Comparison of ENCODE assay signal across 8 mouse cellular contexts in the genomic region with DNA sequence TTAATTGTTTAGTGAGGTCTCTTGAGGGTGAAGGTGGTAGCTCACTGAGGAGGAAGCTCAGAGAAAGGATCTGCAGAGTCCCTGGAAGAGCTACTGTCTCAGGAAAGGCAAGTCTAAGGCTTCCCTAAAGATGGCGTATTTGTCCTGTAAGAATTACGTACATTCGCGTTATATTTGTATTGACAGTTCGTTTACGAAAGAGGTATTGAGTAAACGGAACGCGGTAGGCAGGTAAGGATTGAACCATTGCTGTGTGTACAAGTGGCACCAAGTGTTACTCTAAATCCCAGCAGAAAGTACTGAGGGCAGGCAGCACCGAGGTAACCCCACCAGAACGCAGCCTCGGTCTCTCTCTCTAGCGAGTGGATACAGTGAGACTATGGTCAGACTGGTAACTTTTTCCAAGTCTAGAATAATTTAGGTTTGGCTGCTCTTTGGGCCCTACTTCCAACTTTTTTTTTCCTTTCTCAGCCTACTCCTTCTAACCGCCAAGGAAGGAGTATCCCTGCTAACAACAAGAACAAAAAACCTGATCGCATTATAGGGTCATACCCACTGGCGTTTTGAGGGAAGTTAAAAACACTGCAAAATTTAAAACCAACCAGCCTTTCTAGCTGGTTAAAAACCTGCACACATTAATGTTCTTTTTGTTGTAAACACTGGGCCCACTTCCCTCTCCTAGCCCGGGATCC. TPM values are rescaled to one million over a fixed set of nuclear protein-coding genes. Genes with fewer than 3 reads are reported as not detected.
A peak's percentile ranks its signal among the peaks of the same experiment; 100 is the strongest.
DNase-seq lines count a peak whose midpoint lies in the region; ATAC-seq and TF ChIP-seq lines count a peak whose summit lies in the region.

Rdx (plus strand) TSS at position 45 of the 692 bp plus-strand sequence.

- no peaks in the 10 kb centered on the region for H3K27me3 ChIP-seq in MEL (ENCODE audit: control insufficient read depth in 1 of 2, insufficient read depth in 2 of 2, low read length in 2 of 2)
- H3K27me3 ChIP-seq in embryonic facial prominence, embryonic 11.5 days (ENCODE audit: control insufficient read depth, insufficient read depth, low read length) = no peaks in the 10 kb centered on the region
- no peaks in the 10 kb centered on the region for H3K27me3 ChIP-seq in liver, embryonic 13.5 days

- WGBS in embryonic facial prominence, embryonic 11.5 days = 3% methylated on average over 17 of the region's 17 CpGs
- WGBS in liver, embryonic 13.5 days (ENCODE audit: insufficient replicate concordance) = 7% methylated on average over 17 of the region's 17 CpGs

- H3K4me2 ChIP-seq in embryonic facial prominence, embryonic 11.5 days (ENCODE audit: low read depth, low read length) = peak within 1 kb of the TSS; percentile 58
- H3K4me2 ChIP-seq in liver, embryonic 13.5 days = peak within 1 kb of the TSS; percentile 89

- TF ChIP-seq CTCF in MEL (IDR thresholded peaks at IDR 0.05 in 2 of 3, conservative IDR thresholded peaks at IDR 0.05 in 1 of 3; ENCODE audit: control insufficient read depth in 1 of 3, insufficient read depth in 1 of 3, low read depth in 2 of 3, low read length in 3 of 3, poor library complexity in 1 of 3, severe bottlenecking in 1 of 3) = no peak; a peak in 1 of 6 replicates

- TF ChIP-seq POLR2A in MEL (IDR thresholded peaks at IDR 0.05; ENCODE audit: control insufficient read depth in 1 of 2, insufficient read depth in 1 of 2, low read depth in 1 of 2, low read length in 2 of 2, poor library complexity in 1 of 2) = no peak

- peaks cover 11 to 15% of the 10 kb centered on the region in 2 experiments for H3K4me1 ChIP-seq in MEL (ENCODE audit: control insufficient read depth in 1 of 2, insufficient read depth in 2 of 2, low read length in 2 of 2)
- H3K4me1 ChIP-seq in embryonic facial prominence, embryonic 11.5 days (ENCODE audit: control insufficient read depth, insufficient read depth, low read length) = no peaks in the 10 kb centered on the region; the same call in 1 of the 2 replicates
- peaks cover 39% of the 10 kb centered on the region for H3K4me1 ChIP-seq in liver, embryonic 13.5 days (replicated peaks)

- peak within 1 kb of the TSS; percentile 87 to 93 for H3K4me3 ChIP-seq in MEL (ENCODE audit: control insufficient read depth in 1 of 2, insufficient read depth in 1 of 2, low read depth in 2 of 2, low read length in 2 of 2)
- peak within 1 kb of the TSS; percentile 96 for H3K4me3 ChIP-seq in embryonic facial prominence, embryonic 11.5 days (ENCODE audit: low read depth, low read length)
- H3K4me3 ChIP-seq in liver, embryonic 13.5 days (replicated peaks) = peak within 1 kb of the TSS; percentile 95

- peak; percentile 19; the same call in 1 of the 2 replicates for ATAC-seq in embryonic facial prominence, embryonic 11.5 days (replicated peaks; ENCODE audit: insufficient number of reproducible peaks, low FRiP score, low TSS enrichment, low read depth)
- ATAC-seq in liver, embryonic 13.5 days (ENCODE audit: low read depth) = no peak
- no peak for ATAC-seq in neutrophil, adult 5-6 weeks (ENCODE audit: extremely low read depth, insufficient number of reproducible peaks, low FRiP score, poor library complexity, severe bottlenecking)

- no peaks in the 10 kb centered on the region for H3K9me3 ChIP-seq in MEL (replicated peaks; ENCODE audit: insufficient read depth, low read length)
- H3K9me3 ChIP-seq in embryonic facial prominence, embryonic 11.5 days (replicated peaks; ENCODE audit: control insufficient read depth, low read length) = no peaks in the 10 kb centered on the region
- no peaks in the 10 kb centered on the region for H3K9me3 ChIP-seq in liver, embryonic 13.5 days (replicated peaks)

- H3K79me2 ChIP-seq in MEL (ENCODE audit: control insufficient read depth, insufficient read depth, low read length, poor library complexity) = peaks cover 43% of the 10 kb centered on the region

- no peak for TF ChIP-seq RAD21 in MEL (IDR thresholded peaks at IDR 0.05; ENCODE audit: low read depth, low read length)

- DNase-seq in B cell, adult 2 months = peak; percentile 15 to 27
- no peak for DNase-seq in MEL (ENCODE audit: low read depth, low spot score)
- DNase-seq in embryonic facial prominence, embryonic 11.5 days (ENCODE audit: low spot score) = peak; percentile 33
- peak in 1 of 2 experiments; percentile 62 for DNase-seq in heart, adult 18-20 months
- DNase-seq in kidney, adult 18-20 months = peak; percentile 66
- DNase-seq in liver, embryonic 13.5 days = peak; percentile 7
- DNase-seq in right cerebral cortex, postnatal 25 days = no peak

- H3K36me3 ChIP-seq in MEL (ENCODE audit: control insufficient read depth in 1 of 2, insufficient read depth in 2 of 2, low read length in 2 of 2) = peaks cover 7 to 19% of the 10 kb centered on the region in 2 experiments; a peak in 3 of 4 replicates
- H3K36me3 ChIP-seq in embryonic facial prominence, embryonic 11.5 days (replicated peaks; ENCODE audit: control insufficient read depth, insufficient read depth, low read depth, low read length) = no peaks in the 10 kb centered on the region
- no peaks in the 10 kb centered on the region for H3K36me3 ChIP-seq in liver, embryonic 13.5 days

- no peak for TF ChIP-seq EP300 in MEL (IDR thresholded peaks at IDR 0.05; ENCODE audit: low read depth in 1 of 2, low read length in 2 of 2)

- peak within 1 kb of the TSS; percentile 40 for H3K27ac ChIP-seq in MEL (ENCODE audit: control insufficient read depth, low read depth, low read length)
- peak within 1 kb of the TSS; percentile 98 for H3K27ac ChIP-seq in embryonic facial prominence, embryonic 11.5 days (replicated peaks; ENCODE audit: low read depth, low read length)
- H3K27ac ChIP-seq in liver, embryonic 13.5 days = peak within 1 kb of the TSS; percentile 89

- H3K9ac ChIP-seq in MEL (ENCODE audit: control insufficient read depth, low read depth, low read length, poor library complexity, severe bottlenecking) = peak within 1 kb of the TSS; percentile 100
- H3K9ac ChIP-seq in embryonic facial prominence, embryonic 11.5 days (replicated peaks; ENCODE audit: low read length) = peak within 1 kb of the TSS; percentile 99
- peak within 1 kb of the TSS; percentile 97 for H3K9ac ChIP-seq in liver, embryonic 13.5 days

TF ChIP-seq in MEL, 35 proteins besides CTCF, POLR2A, EP300 and RAD21:
- TF ChIP-seq SMC3 (IDR thresholded peaks at IDR 0.05; ENCODE audit: low read depth, low read length) (0 out of 2 replicates have a peak, but pooled peaks have one; percentile 4), MAX (IDR thresholded peaks at IDR 0.05; ENCODE audit: low read length) (no peak), ZNF384 (IDR thresholded peaks at IDR 0.05; ENCODE audit: low read depth, low read length) (no peak), SIN3A (IDR thresholded peaks at IDR 0.05; ENCODE audit: low read length) (no peak), ETS1 (IDR thresholded peaks at IDR 0.05; ENCODE audit: low read depth, low read length) (no peak)

RNA-seq across cellular contexts. Expression of gene Rdx, which starts in this region (rescaled TPM):
- 109 and 118 TPM in 2 replicates for total RNA-seq in MEL (2012; rRNA removed)
- 100 to 1,000 TPM; 103 to 152 TPM for polyA plus RNA-seq in MEL (2012; ENCODE audit: insufficient read depth in 1 of 2, insufficient read length in 2 of 2, low read depth in 1 of 2, low replicate concordance in 2 of 2, missing spikeins in 1 of 2)
- 202 and 232 TPM in 2 replicates for polyA plus RNA-seq in embryonic facial prominence, embryonic 11.5 days (2014; fragmentation: Nextera tagmentation; extraction: Ambion mirVana)
- total RNA-seq in heart, adult 18-20 months (2021) = 10 to 100 TPM; 88.4 to 91.8 TPM
- 74.7 and 93.0 TPM in 2 replicates for polyA plus RNA-seq in liver, embryonic 13.5 days (2015; fragmentation: Nextera tagmentation; extraction: Ambion mirVana)
- total RNA-seq in neutrophil, adult 5-6 weeks (2017) = 82.8 and 85.5 TPM in 2 replicates

Comparison
In these comparisons a context has a peak if more than half of its experiments do, and no peak if none do; other contexts are left out.
1. DNase-seq: peak in B cell, adult 2 months (2 of 2), embryonic facial prominence, embryonic 11.5 days (single experiment), kidney, adult 18-20 months (single experiment) and liver, embryonic 13.5 days (single experiment); none in MEL (single experiment) and right cerebral cortex, postnatal 25 days (single experiment).
2. H3K27ac ChIP-seq: peak in every context shown above with its lines; median percentile 98 in embryonic facial prominence, embryonic 11.5 days; 89 in liver, embryonic 13.5 days; 40 in MEL.
3. Peak in every context shown above with its lines, with median percentiles within 50 percentile points of each other: H3K4me3 ChIP-seq and H3K9ac ChIP-seq.